Mouse (Mus musculus): ENCODE results near the gene Gm21865. TPM values are rescaled to one million over a fixed set of nuclear protein-coding genes. Genes with fewer than 3 reads are reported as not detected.
"Not testable (repeated sequence)": the region's sequence is repeated elsewhere in the genome, so short reads cannot be mapped to it uniquely, and the experiment has no call there.

The Gm21865 gene
- total RNA-seq (2014; fragmentation: Nextera tagmentation) (not detected in 2 replicates), total RNA-seq (2017) (not detected in 2 replicates)

DNA sequence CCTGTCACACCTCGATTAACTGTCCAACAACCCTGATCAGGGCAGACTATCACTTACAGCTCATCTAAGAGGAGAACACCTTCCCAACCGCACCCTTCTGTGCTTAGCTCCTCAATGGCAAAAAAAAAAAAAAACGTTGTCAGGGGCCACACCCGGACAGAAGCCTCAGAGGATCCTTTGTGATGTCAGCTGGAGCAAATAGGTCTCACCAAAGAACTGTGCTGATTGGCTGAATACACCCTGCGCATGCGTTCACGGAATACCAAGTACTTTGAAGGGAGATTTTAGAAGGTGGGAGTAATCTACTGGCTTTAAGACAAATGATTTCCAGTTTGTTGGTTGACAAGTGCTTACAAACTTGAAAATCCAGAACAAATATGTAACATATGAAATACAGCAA lies at the start of gene Gm21865:
Gm21865 (minus strand) TSS at position 101 of the 400 bp plus-strand sequence.
- ATAC-seq (replicated peaks; ENCODE audit: poor library complexity, severe bottlenecking), result not testable (repeated sequence)

Other genes starting within 250 kb of the Gm21865 start
- not detected in 2 replicates for gene Gm21882, start 64.6 kb upstream of the Gm21865 start, total RNA-seq (2014; fragmentation: Nextera tagmentation)
- gene Gm21882, start 64.6 kb upstream of the Gm21865 start, total RNA-seq (2017), result not detected in 2 replicates

All from granulocyte monocyte progenitor cell, adult 5-6 weeks (primary cell).